Mouse (Mus musculus) MN1 (cell line): Measurements from ENCODE around the gene C1qa.
A peak's percentile ranks its signal among the peaks of the same experiment; 100 is the strongest.

Experiments used
- DNase-seq: peaks from one replicate; pipeline ENCODE4 v3.0.0-alpha.2; 2016; ENCODE audit warnings: low spot score

C1qa gene

DNA sequence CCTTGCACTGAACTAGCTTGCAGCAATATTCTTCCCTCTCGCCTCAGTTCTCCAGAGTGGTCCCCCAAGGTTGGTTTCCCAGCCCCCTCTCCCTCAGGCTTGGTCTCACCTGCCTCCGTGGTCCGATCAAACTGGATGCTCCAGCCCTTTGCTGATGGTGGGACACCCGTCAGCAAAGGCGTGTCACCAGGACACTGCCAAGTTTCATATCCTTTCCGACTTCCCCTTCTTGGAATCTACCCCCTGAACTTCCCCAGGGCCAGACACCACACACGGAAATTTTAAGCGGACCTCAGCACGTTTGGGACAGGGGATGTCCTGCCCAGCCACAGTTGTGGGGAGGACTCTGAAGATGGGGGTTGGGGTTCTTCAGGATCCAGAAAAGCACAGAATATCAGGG lies at the start of gene C1qa:
TSS of gene C1qa (minus strand) at position 167 of the 400 bp plus-strand sequence.
- DNase-seq: no peak

DNA sequence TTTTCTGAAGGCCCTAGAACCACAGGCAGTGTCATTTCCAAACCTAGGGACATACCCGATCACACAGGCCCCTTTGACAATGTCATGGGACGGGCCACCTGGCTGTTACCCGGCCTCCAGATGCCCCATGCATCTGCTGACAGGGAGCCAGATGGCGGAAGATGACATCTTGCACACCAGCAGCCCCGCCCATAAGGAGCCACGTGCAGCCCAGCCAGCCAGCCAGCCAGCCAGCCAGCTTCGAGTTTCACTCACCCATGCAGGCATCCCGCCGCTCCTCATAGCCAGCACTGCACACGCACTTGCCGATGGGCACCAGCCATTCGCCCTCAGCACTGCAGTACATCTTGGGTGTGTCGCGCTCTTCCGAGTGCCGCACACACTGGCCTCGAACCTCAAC lies 46.8 kb upstream of the C1qa start:
- DNase-seq: peak; percentile 92

DNA sequence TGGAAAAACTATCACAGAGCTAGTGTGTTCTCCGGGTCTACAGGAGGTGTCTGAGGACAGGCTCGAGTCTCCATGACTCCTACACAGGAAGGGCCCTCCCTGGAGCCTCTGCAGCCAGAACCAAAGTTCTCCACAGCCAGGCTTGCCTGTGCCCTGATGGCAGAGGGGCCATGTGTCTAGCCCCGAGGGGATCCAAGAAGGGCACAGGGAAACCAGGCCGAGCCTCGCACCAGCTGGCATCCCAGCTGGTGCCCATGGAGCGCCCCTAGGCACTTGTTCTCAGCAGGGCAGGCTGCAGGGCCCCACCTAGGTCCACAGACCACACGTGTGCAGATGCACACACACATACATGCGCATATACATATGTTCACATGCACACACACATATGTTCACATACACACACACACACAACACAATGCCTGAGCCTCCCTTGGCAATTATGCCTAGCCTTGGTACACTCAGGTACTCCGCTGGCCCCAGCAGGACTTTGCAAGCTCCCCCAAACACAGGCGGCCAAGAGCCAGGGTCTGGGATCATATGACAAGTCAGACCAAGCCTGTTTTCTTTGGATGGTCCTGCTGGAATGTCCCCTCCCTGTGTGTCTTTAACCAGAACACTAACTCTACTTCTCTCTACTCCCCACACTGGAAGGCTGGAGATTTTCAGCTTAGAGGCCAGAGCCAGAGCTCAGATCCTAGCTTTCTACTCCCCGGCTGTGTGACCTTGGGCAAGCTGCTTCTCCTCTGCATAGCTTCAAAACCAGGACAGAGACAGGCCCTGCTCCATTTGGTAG lies 46.2 kb upstream of the C1qa start:
- peak; percentile 58 for DNase-seq

DNA sequence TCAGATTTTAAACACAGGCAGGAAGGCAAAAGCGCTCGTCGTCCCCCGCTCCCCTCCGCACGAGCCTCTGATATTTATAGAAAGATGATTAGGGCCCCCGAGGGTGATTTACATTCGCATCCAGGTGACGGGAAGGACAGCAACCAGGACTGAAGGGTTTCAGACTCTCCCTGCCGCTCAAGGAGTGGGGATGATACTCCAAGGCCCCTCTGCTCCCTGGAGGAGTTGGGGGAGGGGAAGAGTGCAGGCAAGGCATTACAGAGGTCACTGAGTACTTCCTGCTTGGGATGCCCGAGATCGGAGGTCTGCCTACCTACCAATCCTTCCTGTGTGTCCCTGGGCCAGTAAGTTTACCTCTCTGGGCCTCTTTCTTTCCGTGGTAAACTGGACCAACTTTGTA lies 44.6 kb upstream of the C1qa start:
- DNase-seq: no peak

DNA sequence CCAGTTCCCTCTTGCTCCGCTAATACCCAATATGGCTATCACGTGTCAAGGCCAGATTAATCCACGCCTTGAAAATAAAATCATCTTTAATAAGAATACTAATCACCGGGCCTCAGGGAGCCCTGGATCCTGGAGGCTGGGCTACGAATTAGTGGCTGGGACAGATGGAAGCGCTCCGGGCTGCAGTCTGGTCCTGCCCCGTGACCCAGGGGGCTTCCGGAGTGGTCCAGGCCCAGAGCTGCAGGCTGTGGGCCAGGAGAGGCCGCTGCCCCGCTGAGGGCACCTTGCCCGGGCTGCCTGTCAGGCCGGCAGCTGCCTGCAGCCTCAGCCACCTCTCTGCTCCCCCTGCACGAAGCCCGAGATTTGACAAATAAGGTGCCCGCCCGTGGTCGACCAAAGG lies 44.2 kb upstream of the C1qa start:
- DNase-seq: peak; percentile 50

DNA sequence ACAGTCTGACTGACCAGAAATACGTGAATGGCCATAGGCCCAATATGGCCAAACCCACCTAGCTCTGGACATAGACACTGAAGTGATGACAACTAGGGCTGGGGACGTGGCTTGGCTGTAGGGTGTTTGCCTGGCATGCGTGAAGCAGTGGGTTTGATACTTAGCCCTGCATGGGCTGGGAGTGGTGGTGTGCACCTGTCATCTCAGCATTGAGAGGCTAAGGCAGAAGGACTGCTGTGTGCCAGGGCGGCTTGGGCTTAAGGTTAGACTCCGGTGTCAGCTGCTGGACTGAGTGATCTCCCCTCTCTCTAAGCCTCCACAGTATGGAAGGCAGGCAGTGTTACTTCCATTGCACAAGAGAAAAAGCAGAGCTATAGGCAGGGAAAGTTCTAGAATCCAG lies 39.3 kb upstream of the C1qa start:
- no peak for DNase-seq

DNA sequence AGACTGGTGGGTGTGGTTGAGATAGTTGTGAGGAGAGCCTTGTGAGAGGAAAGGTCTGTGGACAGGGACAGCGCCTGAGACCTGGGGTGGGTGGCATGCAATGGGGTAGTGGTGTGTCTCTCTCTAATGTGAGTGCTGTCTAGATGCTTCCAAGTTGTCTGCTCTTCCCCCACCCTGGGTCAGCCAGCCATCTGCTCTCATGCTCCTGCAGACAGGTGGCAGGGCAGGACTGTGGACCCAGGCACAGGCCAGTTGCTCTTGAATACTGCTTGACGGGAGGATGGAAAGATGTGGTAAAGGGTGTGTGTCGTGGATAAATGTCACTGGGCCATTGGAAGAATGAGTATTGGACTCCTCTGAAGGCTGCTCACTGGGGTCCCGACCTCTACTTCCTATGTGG lies 38.7 kb upstream of the C1qa start:
- DNase-seq: no peak

DNA sequence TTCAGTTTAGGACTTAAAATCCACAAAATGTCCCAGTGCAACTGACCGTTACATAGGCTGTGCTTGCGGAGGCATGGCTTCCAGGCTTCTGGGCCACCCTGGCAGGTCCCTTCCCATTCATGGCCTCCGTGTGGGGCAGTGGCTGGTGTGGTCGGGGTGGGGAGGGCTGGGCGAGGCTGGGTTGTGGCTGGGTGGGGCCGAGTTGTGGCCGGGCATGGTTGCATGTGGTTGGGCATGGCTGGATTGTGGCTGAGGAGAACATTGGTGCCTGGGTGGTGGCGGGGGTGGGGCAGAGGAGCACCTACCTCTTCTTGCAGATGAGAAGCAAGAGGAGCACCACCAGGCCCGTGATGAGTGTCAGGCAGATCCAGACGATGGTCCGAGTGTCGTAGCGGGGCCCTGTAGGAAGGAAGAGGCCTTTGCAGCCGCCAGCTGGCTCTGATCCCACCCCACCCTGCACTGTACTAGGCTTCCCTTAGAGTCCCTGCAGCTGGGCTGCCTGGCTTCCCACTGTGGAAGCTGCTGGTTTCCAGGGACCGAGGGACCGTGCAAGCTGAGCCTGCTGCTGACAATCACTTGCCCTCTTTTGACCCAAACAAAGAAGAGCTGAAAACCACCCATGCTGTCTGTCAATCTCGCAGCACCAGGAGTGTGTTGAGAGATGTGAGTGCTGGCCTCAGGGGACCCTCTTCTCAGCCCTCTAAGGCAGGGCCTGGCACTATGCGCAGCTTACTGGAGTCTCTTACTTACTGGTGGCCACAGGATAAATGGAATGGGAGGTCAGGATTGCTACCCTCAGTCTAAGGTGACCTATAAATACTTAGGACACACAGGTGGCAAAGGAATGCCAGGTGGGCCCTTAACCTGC lies 36.4 kb upstream of the C1qa start:
- DNase-seq: no peak

DNA sequence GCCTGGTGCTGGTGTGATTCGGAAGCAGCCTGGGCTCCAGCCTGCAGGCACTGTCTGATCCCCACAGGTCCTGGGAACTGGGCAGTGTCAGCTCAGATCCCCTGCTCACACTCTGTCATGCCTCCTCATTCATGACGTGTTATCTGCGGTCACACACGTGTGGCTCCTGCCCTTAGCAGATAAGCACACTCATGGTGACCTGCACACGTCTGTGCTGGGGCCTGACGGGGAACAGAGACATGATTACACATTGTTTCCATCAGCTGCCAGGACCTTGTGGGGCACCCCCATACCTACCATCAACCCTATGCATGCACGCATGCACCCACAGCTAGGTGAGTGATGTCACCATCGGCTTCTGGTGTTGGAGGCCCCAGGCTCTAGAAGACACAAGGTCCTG lies 31.9 kb upstream of the C1qa start:
- no peak for DNase-seq

DNA sequence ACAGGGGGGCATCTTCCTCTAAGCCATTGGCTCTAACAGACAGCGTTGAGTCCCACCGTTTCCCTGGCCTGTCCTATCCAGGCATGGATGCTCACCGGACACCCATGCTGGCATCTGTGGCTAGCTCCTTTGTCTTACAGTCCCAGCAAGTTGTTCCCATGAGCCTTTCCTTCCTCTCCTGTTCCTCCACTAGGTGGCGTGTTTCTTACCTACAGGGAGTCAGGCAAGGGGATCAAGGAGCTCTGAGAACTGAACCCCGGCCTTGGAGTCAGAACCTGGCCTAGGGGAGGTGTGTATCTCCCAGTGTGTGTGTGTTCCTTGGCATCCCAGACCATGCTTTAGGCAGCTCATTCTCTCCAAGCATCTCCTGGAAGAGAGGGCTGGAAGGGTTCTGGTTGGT lies 30.3 kb upstream of the C1qa start:
- DNase-seq: peak; percentile 84

DNA sequence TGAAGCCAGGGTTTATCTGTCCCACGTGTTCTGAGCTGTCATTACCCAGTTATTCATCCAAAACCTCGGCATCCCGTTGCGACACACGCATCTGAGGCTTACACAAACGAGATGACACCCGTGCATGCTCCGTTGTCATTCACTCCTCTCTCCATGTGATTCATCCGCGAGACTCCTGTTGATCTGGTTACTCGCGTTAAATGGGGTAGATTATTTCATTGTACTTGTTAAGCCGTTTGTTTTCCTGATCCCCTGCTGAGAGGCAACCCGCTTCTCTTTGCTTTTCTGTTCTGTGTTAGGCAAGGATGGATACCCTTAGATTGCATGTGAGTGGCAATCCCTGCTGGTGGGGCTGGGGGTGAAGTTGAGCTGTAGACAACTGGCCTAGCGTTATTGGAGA lies 27.2 kb upstream of the C1qa start:
- no peak for DNase-seq

DNA sequence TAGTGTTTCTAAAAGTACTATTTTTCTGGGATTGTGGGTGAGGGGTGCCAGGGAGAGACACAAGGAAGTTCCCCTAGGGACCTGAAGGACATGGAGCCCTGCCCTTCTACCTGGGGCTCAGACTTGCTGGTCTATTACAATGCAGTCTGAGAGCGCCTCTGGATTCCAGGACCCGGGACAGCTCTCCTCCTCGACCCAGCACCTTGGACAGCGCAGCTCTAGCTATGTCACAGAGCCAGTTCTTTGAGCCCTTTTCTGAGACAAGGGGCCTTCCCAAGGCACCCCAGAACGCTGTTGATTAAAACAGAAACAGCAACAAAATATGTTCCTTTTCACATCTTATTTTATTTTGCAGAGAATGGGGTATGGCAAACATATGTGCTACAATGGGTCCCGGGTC lies 25.9 kb upstream of the C1qa start:
- no peak for DNase-seq

DNA sequence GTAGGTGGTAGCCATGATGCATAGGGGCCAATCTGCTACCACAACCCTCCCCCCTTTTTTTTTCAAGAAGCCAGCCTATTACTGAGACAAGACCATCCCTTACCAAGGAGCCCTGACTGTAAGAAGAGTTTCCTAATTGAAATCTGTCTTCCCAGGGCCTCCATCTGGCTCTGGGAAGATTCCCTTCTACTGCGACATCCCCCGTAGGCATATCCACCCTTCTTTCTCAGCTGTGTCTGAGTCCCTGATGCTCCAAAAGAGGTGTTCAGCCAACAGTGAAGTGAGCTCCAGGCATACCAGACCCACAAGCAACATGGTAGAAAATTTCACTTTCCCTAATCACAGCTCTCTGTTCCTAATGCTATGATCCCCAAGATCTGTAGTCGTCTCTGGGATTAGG lies 20.9 kb upstream of the C1qa start:
- no peak for DNase-seq

DNA sequence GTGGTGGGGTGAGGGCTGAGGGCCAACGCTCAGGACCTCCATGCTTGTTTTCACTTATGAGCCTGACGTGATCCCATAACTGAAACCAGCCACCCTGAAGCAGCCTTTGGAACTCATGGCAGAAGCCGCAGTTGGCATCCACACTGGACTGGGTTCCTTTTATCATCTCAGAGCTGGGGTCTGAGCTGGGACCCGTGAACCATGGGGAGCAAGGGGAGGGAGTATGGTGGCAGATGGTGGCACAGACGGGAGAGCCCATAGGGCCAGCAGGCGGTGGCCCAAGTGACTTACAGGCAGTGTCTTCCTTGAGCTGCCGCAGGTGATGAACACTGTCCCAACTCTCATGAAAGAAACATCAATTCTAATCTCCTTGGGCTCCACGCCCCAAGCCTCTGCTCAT lies 20.2 kb upstream of the C1qa start:
- no peak for DNase-seq

DNA sequence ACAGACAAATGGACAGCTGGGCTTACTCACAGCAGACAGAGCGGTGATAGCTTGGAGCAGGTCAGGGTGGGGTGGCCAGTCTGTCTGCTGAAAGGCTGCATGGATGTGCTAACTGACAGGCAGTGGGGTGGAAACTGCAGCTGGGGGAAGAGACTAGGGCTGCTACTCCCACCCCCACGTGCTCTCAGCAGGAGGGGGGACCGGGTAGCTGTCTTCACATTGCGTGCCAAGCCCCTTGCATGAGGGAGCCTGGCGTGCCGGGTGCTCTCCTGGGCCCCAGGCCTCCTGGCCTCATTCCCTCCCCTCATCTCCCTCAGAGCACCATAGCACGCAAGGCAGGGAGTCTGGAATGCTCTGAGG lies 18.5 kb upstream of the C1qa start:
- DNase-seq: no peak

DNA sequence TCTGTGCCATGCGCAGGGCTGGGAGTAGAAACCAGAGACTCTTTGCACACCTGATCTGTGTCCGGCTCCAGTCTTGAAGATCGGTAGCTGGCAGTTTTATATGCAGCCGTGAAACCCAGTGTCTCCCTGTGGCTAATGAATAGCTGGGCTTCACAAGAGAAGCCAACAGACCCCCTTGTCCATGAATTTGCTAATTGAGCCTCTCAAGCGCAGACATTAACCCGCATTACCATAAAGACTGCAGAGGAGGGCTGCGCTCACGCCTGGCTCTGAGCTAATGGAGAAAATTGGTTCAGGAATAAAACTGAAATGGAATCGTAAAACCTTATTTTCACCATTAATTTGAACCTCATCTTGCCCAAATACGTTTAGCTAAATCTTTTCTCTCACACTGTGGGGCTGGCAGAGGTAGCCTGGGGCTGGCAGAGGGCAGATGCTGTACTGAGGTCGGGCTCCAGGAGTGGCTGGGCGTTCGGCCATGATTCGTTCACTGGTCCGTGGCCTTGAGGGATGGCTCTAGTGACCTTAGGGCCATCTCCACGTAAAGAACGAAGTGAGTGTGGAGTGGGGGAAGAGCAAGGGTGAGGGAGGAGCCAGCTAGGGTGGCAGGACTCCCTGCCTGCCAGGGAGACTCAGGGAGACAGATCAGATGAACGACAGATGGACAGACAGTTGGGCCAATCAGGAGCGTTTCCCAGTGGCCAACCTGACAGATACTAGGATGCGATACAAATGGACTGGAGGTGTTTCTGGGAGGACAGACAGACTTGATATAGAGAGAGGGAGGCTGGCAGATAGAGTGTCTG lies 18.0 kb upstream of the C1qa start:
- peak; percentile 60 for DNase-seq

DNA sequence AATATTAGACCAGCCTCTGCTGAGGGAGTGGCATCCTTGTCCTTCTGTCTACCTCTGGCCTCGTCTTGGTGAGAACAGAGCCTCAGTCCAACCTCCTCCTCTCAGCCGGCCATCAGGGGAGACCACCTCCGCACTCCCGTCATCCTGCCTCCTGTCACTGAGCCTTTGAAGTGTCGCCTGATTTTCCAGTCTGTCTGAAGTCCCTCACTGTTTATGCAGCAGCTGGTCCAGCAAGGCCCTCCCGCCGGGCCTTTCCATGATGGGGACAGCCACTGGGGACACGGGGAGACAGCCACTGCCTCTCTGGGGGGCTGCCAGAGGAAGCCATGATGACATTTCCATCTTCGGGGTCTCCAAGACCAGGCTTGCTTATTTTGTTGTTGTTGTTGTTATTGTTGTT lies 14.2 kb upstream of the C1qa start:
- DNase-seq: no peak

DNA sequence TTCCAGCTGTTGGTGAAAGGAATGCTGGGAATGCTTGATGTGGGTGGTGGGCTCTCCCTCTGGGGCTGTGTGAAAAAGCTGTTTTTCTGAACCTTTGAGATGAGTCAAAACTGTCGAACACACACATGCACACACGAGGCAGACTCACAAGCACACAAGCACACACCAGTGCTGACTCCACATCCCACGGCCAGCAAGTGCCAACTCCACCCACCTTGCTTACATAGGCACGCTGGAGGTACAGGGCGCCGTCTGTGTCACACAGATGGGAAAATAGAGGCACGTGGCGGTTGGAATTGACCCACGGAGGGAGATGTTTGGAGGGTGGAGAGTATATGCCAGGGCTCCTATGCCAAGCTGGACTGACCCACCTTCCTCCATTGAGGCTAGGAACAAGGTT lies 13.2 kb upstream of the C1qa start:
- DNase-seq: no peak

DNA sequence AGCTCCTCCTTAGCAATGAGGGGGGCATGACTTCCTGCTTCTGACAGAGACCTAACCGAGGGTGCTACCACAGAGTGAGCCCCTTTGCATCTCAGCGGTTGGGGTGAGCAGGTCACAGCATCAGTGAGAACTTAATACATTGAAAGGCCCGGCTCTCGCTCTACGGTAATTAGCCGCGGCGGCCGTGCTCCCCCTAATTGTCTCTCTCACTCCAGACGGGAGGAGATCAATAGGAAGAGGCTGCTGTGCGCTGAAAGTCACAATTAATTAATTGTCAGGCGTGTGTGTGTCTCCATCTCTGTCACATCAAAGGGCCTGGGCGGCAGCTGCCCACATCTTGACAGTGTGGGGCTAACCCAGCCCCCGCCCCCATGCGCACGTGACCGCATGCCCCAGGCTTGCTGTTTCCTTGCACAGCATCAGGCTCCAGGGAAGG lies 12.6 kb upstream of the C1qa start:
- peak; percentile 48 for DNase-seq

DNA sequence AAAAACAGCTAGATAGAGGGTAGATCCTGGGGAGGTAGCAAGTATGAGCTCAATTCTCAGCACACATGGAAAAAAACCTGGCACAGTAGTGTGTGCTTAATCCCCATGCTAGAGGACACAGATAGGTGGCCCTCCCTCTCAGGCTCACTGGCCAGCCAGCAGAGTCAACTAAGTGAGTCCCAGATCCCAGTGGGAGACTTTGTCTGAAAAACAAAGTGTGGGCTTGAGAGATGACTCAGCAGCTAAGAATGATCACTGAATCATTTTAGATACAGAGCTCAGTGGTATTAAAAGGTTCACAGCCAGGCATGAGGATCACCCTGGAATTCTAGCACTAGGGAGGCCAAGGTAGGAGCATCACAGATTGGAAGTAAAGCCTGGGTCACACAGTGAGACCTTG lies 9.2 kb upstream of the C1qa start:
- no peak for DNase-seq

DNA sequence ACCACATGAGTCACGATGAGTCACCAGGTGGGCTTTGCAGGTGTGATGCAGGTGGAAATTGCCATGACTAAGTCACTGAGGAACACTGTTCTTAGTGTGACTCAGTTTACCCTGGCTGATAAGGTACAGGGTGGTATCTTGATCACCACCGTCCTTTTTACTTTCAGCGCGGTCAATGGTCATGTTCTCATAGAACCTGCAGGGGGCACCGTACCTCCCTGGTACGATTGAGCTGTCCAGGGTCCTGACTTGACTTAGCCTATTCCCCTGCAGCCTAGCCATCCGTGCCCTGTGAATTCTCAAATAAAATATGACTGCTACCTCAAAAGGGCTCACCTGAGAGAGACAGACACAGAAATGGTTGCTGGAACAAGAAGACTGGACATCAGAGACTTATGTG lies 8.4 kb upstream of the C1qa start:
- DNase-seq: no peak

DNA sequence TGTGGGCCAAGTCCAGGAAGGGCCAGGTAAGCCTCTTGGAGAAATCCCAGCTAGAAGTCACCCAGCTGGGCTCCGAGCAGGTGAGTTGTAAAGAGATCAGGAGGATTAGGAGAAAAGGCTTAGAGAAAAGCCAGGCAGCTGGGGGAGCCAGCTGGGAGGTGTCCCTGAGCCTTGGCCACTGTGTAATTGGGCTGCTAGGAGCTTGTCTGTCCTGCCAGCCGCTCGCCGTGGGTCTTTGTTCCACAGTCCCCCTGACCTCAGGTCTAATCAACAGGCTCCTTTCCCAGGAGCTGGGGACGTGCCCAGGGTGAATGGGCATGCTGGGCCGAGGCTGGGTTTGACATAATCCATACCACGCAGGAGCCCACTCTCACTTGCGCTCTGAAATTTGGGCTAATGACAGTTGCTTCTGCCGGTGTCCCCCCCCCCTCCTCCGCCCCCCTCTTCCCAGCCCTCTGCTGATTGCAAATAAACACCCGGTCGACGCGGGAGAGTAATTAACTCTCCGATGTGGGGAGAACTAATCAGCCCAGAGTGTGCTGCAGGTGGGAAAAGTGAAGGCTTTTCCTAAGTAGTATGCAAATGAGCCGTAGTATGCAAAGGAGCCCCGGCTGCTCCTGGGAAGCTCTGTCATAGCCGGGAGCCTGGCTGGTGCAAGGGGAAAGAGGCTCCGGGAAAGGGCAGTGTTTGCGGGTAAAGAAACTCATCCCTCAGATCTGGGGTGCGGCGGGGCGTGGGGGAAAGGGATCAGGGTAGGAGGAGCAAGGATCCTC lies 6.3 kb upstream of the C1qa start:
- DNase-seq: peak; percentile 55
